Mouse (Mus musculus): Measurements from ENCODE around the gene Fscn3.

The Fscn3 gene

GRCm38 (mm10) chr6:28486905-28487304 is 59.3 kb downstream of the Fscn3 start:
- no peak for DNase-seq
